Mouse (Mus musculus): ENCODE measurements around the gene Rnf150. TPM values are rescaled to one million over a fixed set of nuclear protein-coding genes. Genes with fewer than 3 reads are reported as not detected.

Gene Rnf150
- polyA plus RNA-seq, 1 experiment from 2014 or later, result 2.1 TPM

DNA sequence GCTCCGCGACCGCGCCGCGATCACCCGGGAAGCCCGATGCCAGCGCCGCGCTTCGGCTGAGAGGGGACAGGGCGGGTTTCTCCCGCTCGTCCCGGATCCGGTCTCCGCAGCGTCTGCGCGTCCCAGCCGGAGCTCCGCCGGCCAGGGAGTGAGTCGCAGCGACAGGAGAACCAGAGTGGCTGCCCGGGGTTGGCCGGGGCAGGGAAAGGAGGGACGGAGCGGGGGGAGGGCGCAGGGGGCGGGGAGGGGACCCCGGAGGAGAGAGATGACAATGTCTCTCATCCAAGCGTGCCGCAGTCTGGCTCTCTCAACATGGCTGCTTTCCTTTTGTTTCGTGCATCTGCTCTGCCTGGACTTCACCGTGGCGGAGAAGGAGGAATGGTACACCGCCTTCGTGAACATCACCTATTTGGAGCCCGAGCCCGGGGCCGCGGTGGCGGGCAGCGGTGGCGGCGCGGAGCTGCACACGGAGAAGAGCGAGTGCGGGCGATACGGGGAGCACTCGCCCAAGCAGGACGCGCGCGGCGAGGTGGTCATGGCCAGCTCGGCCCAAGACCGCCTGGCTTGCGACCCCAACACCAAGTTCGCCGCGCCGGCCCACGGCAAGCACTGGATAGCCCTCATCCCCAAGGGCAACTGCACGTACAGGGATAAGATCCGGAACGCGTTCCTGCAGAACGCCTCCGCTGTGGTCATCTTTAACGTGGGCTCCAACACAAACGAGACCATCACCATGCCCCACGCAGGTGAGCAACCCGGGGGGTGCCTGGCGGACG lies 777 bp downstream of the Rnf150 start:
- peaks cover 35% of the 10 kb centered on the region for H3K4me1 ChIP-seq (replicated peaks)
- peak overlapping the region; percentile 94 for H3K27ac ChIP-seq (replicated peaks)
- peak overlapping the region; percentile 75 for H3K4me2 ChIP-seq
- H3K9me3 ChIP-seq, result no peaks in the 10 kb centered on the region
- H3K36me3 ChIP-seq, result no peaks in the 10 kb centered on the region
- no peaks in the 10 kb centered on the region for H3K27me3 ChIP-seq
- peak; percentile 76 for ATAC-seq (ENCODE audit: low FRiP score, low read depth)
- H3K4me3 ChIP-seq, result peak overlapping the region; percentile 92
- peak overlapping the region; percentile 95 for H3K9ac ChIP-seq
- WGBS, result under 1% methylated on average over 78 of the region's 80 CpGs

DNA sequence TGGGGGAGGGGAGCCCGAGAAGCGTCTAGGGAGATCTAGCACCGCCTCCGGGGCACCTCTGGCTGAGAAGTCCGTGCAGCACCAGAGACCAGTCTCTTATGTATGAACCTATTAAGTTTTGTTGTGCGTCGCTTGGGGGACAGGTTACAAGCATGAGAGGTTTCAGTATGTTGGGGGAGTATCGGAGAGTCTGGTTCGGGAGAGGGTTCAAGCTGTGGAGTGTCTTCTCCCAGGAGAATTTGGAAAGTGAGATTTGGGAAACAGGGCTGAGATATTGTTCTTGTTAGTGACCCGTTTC lies 1.3 kb downstream of the Rnf150 start:
- Histone ChIP-seq H3K9ac (peak overlapping the region; percentile 95), H3K9me3 (no peaks in the 10 kb centered on the region), H3K4me3 (peak overlapping the region; percentile 92), H3K4me1 (replicated peaks) (peaks cover 35% of the 10 kb centered on the region), H3K27ac (replicated peaks) (peak overlapping the region; percentile 94), H3K4me2 (peak overlapping the region; percentile 75), H3K36me3 (no peaks in the 10 kb centered on the region), H3K27me3 (no peaks in the 10 kb centered on the region)
- ATAC-seq (ENCODE audit: low FRiP score, low read depth), result no peak
- 4% methylated on average over 10 of the region's 10 CpGs for WGBS

DNA sequence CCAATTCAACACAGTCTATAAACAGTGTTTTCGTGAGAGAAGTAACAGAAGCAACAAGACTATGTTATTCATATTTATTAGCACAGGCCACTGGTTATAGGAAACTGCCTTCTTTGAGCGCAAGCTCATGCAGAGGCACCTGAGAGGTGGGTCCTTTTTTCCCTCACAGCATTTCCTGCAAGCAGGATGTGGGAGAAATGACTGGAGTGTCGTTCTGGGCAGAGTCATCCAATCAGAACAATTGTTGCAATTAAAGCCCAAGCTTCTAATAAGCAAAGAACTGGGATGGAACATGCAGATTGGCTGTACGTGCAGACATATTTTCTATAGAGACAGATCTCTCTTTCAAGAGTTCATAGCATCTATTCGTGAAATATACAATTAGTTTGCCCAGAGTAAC lies 2.1 kb downstream of the Rnf150 start:
- 31% methylated on average over 5 of the region's 5 CpGs for WGBS
- H3K9ac ChIP-seq, result peak overlapping the region; percentile 95
- peak overlapping the region; percentile 92 for H3K4me3 ChIP-seq
- ATAC-seq (ENCODE audit: low FRiP score, low read depth), result no peak
- H3K27me3 ChIP-seq, result no peaks in the 10 kb centered on the region
- H3K27ac ChIP-seq (replicated peaks), result 0 out of 2 replicates have a peak overlapping the region, but pooled peaks have one; percentile 34
- H3K4me1 ChIP-seq (replicated peaks), result peaks cover 35% of the 10 kb centered on the region
- peak overlapping the region; percentile 75 for H3K4me2 ChIP-seq
- H3K36me3 ChIP-seq, result no peaks in the 10 kb centered on the region
- no peaks in the 10 kb centered on the region for H3K9me3 ChIP-seq

DNA sequence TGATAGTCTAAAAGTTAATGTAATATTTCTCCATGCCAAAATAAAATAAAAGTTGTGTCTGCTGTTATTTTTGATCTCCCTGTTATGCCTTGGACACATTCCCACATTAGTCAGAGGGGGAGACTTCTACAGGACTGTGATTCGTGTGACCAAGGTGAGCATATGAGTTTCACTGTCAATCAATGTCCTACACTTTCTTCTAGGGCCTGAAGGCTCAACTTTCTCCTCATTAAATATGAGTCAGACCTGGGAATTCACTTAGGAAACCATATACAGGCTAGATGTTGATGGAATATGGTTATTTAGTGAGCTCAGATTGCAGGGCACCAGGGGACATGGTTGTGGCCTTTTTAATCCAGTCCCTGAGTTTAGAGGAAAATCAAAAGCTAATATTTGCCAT lies 3.1 kb downstream of the Rnf150 start:
- H3K27me3 ChIP-seq, result no peaks in the 10 kb centered on the region
- H3K4me2 ChIP-seq, result peak overlapping the region; percentile 75
- peaks cover 41% of the 10 kb centered on the region for H3K4me1 ChIP-seq (replicated peaks)
- WGBS, result 67% methylated on average over 1 of the region's 1 CpGs
- H3K9ac ChIP-seq, result no peak overlapping the region
- no peaks in the 10 kb centered on the region for H3K36me3 ChIP-seq
- no peak overlapping the region for H3K27ac ChIP-seq (replicated peaks)
- H3K4me3 ChIP-seq, result peak overlapping the region; percentile 92
- ATAC-seq (ENCODE audit: low FRiP score, low read depth), result no peak
- no peaks in the 10 kb centered on the region for H3K9me3 ChIP-seq

DNA sequence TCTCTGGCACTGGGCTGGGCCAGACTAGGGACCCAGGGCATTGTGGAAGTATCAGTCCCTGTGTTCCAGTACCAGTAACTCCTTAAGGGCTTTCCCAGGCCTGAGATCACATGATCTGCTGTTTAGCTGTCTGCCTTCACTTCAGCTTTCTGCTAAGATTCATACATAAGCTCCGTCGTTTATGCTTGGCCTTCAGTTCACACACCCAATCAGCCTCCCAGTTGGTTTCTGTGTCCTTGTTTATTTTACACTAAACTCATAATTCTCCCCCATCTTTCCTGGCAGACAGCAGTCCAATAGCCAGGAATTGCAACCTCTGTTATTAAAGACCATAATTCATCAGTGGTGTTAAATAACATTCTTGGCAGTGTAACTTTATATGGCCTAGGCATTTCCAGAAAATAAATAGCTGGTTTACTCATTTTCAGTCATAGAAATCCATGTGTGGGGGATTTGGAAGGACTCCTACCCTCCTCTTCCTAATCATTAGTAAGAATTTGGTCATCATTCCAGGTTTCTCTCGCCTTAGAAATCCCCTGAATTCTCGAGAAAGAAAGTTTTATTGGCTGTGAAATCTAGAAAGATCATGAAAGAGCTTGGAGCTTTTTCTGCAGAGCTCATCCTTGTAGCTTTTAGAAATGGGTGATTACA lies 7.8 kb downstream of the Rnf150 start:
- no peaks in the 10 kb centered on the region for H3K36me3 ChIP-seq
- 76% methylated on average over 4 of the region's 4 CpGs for WGBS
- no peaks in the 10 kb centered on the region for H3K27me3 ChIP-seq
- H3K4me1 ChIP-seq (replicated peaks), result peaks cover 24% of the 10 kb centered on the region
- no peak overlapping the region for H3K9ac ChIP-seq
- no peak overlapping the region for H3K4me3 ChIP-seq
- ATAC-seq (ENCODE audit: low FRiP score, low read depth), result no peak
- no peak overlapping the region for H3K4me2 ChIP-seq
- H3K27ac ChIP-seq (replicated peaks), result no peak overlapping the region
- no peaks in the 10 kb centered on the region for H3K9me3 ChIP-seq

DNA sequence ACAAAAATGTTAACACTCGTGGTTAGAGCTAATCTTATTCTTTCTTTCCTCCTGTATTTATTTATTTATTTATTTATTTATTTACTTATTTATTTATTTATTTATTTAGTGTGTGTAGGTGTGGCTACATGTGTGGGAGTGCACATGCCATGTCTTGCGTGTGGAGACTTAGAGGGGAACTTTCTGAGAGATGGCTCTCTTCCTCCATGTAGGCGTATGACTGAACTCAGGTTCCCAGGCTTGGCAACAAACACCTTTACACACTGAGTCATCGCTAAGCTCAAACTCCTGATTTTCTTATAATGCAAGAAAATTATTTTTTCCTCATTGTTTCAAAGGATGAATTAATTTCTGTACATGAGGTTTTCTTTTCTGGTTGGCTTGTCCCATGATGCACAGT lies 8.8 kb downstream of the Rnf150 start:
- 89% methylated on average over 4 of the region's 4 CpGs for WGBS

DNA sequence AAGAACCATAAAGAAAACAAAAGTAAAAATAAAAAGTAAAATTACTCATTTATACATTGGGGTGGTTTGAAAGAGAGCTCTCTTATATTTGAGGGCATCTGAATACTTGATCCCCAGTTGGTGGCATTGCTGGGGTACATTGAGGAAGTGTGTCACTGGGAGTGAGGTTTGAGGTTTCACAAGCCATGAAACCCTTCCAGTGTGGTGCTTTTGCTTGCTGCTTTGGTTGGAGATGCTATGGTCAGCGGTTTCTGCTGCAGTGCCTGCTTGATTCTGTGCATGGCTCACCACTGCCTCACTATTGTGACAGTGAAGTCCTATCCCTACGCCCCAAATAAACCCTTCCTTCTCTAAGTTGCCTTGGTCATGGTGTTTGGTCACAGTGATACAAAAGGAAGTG lies 10.9 kb downstream of the Rnf150 start:
- no peak overlapping the region for H3K9ac ChIP-seq
- no peak overlapping the region for H3K27ac ChIP-seq (replicated peaks)
- peaks cover 6% of the 10 kb centered on the region; the same call in 1 of the 2 replicates for H3K4me1 ChIP-seq (replicated peaks)
- H3K9me3 ChIP-seq, result no peaks in the 10 kb centered on the region
- no peaks in the 10 kb centered on the region for H3K36me3 ChIP-seq
- H3K4me2 ChIP-seq, result no peak overlapping the region
- 90% methylated on average over 2 of the region's 2 CpGs for WGBS
- no peaks in the 10 kb centered on the region for H3K27me3 ChIP-seq
- H3K4me3 ChIP-seq, result no peak overlapping the region
- ATAC-seq (ENCODE audit: low FRiP score, low read depth), result no peak

More for the DNA sequence above, 8.8 kb downstream of the Rnf150 start:
- H3K9ac ChIP-seq, result no peak overlapping the region
- no peak for ATAC-seq (ENCODE audit: low FRiP score, low read depth)
- no peak overlapping the region for H3K27ac ChIP-seq (replicated peaks)
- no peaks in the 10 kb centered on the region for H3K27me3 ChIP-seq
- no peaks in the 10 kb centered on the region for H3K9me3 ChIP-seq
- no peak overlapping the region for H3K4me3 ChIP-seq
- peaks cover 17% of the 10 kb centered on the region for H3K4me1 ChIP-seq (replicated peaks)
- no peak overlapping the region for H3K4me2 ChIP-seq
- no peaks in the 10 kb centered on the region for H3K36me3 ChIP-seq

DNA sequence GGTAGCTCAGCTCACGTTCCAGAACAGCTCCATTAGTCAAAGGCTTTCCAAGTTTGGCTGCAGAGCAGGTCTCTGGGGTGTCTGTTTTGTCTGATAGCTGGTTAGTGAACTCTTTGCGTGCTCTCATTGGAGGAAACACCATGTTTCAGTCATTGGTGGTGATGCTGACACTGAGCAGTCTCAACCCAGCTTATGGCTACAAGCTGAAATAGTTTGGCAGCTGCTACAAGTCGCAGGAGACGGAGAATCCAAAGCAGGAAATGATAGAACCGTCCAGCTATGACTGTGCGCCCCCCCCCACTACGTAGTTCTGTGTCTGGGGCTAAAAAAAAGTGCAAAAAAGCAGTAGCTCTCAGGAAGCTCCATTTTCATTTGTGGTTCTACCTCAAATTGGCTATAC lies 12.0 kb downstream of the Rnf150 start:
- H3K9me3 ChIP-seq, result no peaks in the 10 kb centered on the region
- H3K4me3 ChIP-seq, result no peak overlapping the region
- H3K36me3 ChIP-seq, result no peaks in the 10 kb centered on the region
- no peak overlapping the region for H3K9ac ChIP-seq
- 77% methylated on average over 7 of the region's 7 CpGs for WGBS
- no peak overlapping the region for H3K4me2 ChIP-seq
- no peaks in the 10 kb centered on the region for H3K27me3 ChIP-seq
- H3K4me1 ChIP-seq (replicated peaks), result peaks cover 9% of the 10 kb centered on the region
- ATAC-seq (ENCODE audit: low FRiP score, low read depth), result no peak
- H3K27ac ChIP-seq (replicated peaks), result no peak overlapping the region

DNA sequence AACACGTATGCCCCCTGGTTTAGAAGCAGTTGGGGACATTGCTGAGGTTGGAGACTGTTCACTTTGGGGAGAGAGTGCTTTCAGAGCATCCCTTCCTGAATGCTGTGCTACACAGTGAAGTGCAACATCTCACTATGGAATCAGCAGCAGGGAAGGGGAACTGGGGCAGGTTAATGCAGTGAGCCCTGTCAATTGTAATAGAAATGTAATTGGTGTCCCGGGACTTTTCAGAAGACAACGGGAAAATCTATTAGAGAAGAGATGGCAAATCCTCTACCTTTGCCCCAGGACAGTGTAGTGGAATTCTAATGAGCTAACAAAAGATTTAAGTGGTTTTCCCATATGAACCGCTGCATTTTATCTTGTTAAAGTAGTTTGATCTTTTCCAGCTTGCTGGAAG lies 21.3 kb downstream of the Rnf150 start:
- Histone ChIP-seq H3K4me3 (no peak overlapping the region), H3K27me3 (no peaks in the 10 kb centered on the region), H3K9me3 (no peaks in the 10 kb centered on the region), H3K36me3 (no peaks in the 10 kb centered on the region), H3K27ac (replicated peaks) (no peak overlapping the region), H3K4me1 (replicated peaks) (peaks cover 12% of the 10 kb centered on the region; the same call in 1 of the 2 replicates), H3K9ac (no peak overlapping the region), H3K4me2 (no peak overlapping the region)
- 51% methylated on average over 4 of the region's 4 CpGs for WGBS
- ATAC-seq (ENCODE audit: low FRiP score, low read depth), result no peak

DNA sequence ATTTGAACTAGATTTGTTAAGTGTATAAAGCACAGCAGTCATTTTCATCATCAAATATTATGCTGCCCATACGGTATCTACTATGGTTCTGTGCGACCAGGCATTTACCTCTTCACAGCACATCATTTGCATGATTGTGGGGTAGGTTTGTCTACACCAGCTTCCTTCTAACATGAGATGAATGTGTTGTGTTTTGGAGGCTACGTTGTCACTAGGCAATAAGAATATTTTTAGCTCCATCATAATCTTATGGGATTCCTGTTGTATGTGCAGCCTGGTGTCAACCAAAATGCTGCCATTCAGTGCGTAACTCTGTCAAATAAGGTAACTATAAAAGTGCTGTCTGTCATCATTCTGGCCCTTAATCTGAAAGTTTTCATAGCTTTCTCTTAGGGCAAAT lies 24.1 kb downstream of the Rnf150 start:
- Histone ChIP-seq H3K4me3 (no peak overlapping the region), H3K36me3 (no peaks in the 10 kb centered on the region), H3K4me2 (no peak overlapping the region), H3K27ac (replicated peaks) (no peak overlapping the region), H3K9ac (no peak overlapping the region), H3K9me3 (no peaks in the 10 kb centered on the region), H3K4me1 (replicated peaks) (peaks cover 8% of the 10 kb centered on the region; the same call in 1 of the 2 replicates), H3K27me3 (no peaks in the 10 kb centered on the region)
- no peak for ATAC-seq (ENCODE audit: low FRiP score, low read depth)
- 94% methylated on average over 4 of the region's 4 CpGs for WGBS

DNA sequence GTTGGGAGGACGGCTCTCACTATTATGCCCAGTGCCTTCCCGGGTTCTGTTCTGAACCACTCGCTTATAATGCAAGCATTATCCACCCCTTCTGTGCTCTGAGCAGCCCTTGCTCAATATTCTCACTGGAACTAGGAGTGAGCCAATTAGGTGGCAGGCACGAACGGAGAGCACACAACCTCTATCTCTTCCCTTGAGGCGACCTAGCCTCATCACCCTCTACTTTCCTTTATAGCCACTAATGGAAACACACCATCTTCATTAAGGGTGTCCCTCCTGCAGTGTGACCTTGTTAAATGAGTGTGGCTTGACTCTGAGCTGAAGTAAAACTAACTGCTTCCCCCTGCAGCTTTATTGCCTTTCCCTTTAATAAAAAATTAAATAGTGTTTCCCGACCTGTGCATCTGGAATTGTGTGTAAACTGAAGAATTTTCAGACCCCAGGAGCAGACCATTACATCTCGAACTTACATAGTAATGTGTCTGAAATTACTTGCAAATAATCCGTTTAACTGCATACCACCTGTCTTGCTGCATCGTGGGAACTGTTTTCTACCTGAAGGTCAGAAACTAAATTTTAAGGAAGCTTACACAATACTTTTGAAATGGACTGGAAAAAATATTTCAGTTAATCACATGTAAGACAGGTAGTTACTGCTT lies 26.0 kb downstream of the Rnf150 start:
- ATAC-seq (ENCODE audit: low FRiP score, low read depth), result peak; percentile 48; the same call in 1 of the 2 replicates
- no peak overlapping the region for H3K27ac ChIP-seq (replicated peaks)

DNA sequence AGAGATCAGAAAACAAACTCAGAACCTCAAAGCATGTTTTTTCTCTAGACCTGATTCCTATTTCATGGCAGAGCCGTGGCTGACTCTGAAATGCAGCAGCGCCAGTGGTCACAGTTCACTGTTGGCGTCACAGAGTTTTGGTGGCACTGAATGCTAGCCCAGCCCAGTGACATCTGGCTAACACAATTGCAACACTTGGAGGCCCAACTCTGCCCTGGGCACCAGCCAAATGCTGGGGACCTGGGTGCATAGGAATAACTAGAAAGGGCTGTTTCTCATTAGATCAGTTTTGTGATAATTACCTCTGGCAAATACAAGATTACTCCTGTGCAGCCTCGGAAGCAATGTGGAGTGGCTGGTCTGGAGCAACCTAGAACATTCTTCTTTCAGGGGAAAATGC lies 31.9 kb downstream of the Rnf150 start:
- Histone ChIP-seq H3K9ac (no peak overlapping the region), H3K4me2 (no peak overlapping the region), H3K36me3 (no peaks in the 10 kb centered on the region), H3K4me1 (replicated peaks) (no peaks in the 10 kb centered on the region), H3K27me3 (no peaks in the 10 kb centered on the region), H3K27ac (replicated peaks) (no peak overlapping the region), H3K9me3 (no peaks in the 10 kb centered on the region), H3K4me3 (no peak overlapping the region)
- no peak for ATAC-seq (ENCODE audit: low FRiP score, low read depth)
- 75% methylated on average over 4 of the region's 4 CpGs for WGBS

More for the DNA sequence above, 26.0 kb downstream of the Rnf150 start:
- H3K4me3 ChIP-seq, result no peak overlapping the region
- H3K27me3 ChIP-seq, result no peaks in the 10 kb centered on the region
- 64% methylated on average over 10 of the region's 10 CpGs for WGBS
- H3K9ac ChIP-seq, result no peak overlapping the region
- H3K4me2 ChIP-seq, result no peak overlapping the region
- peaks cover 8% of the 10 kb centered on the region; the same call in 1 of the 2 replicates for H3K4me1 ChIP-seq (replicated peaks)
- no peaks in the 10 kb centered on the region for H3K36me3 ChIP-seq
- no peaks in the 10 kb centered on the region for H3K9me3 ChIP-seq

All from hindbrain, embryonic 15.5 days (tissue).